Mouse (Mus musculus) cortical plate, adult 2 months (tissue): Measurements from ENCODE around the gene B3galnt1. TPM values are rescaled to one million over a fixed set of nuclear protein-coding genes. Genes with fewer than 3 reads are reported as not detected.

Source experiments
- H3K27ac ChIP-seq: fragments of 200-500 bp; 2 replicates; pipeline ENCODE4 v1.5.1; 2012; ENCODE audit warnings: low read length, control low read depth, inconsistent platforms; ENCODE audit not compliant: insufficient read depth
- H3K4me1 ChIP-seq: fragments of 200-500 bp; 2 replicates; pipeline ENCODE4 v1.6.1; 2011; ENCODE audit warnings: low read length; ENCODE audit not compliant: control insufficient read depth, insufficient read depth
- H3K4me3 ChIP-seq: fragments of 200-500 bp; 2 replicates; pipeline ENCODE4 v1.5.1; 2011; ENCODE audit warnings: mild to moderate bottlenecking, low read length, control low read depth; ENCODE audit not compliant: insufficient read depth
- CTCF ChIP-seq: fragments of 200-500 bp; IDR thresholded peaks from 2 replicates; pipeline ENCODE4 v1.5.1; 2011; ENCODE audit warnings: mild to moderate bottlenecking, control low read depth, low read length; ENCODE audit not compliant: insufficient read depth; ENCODE audit errors: extremely low read depth
- POLR2A ChIP-seq: fragments of 200-500 bp; IDR thresholded peaks from 2 replicates; pipeline ENCODE4 v1.6.1; 2011; ENCODE audit warnings: mild to moderate bottlenecking, low read length, control low read depth; ENCODE audit not compliant: insufficient read depth; ENCODE audit errors: extremely low read depth
- polyA plus RNA-seq: library from polyadenylated mRNA; depleted of rRNA; stranded (reverse); fragments of >200 nt; gene quantifications from 2 replicates; pipeline ENCODE4 v1.2.3, GENCODE M21; 2012; rRNA removed

Gene B3galnt1
- polyA plus RNA-seq, 1 experiment: 45.9 TPM

GRCm38 (mm10) chr3:69527384-69527783 lies 71.4 kb downstream of the B3galnt1 start:
- no peak overlapping the region for H3K27ac ChIP-seq
- TF ChIP-seq POLR2A (no peak), CTCF (no peak)
- no peak overlapping the region for H3K4me3 ChIP-seq
- H3K4me1 ChIP-seq: peaks cover 11% of the 10 kb centered on the region

- Histone ChIP-seq H3K4me1 (peaks cover 5% of the 10 kb centered on the region), H3K4me3 (no peak overlapping the region), H3K27ac (no peak overlapping the region)
- TF ChIP-seq POLR2A (no peak), CTCF (no peak)
Measured at GRCm38 (mm10) chr3:69525072-69525529, 73.7 kb downstream of the B3galnt1 start.

- peaks cover 8% of the 10 kb centered on the region for H3K4me1 ChIP-seq
- no peak for TF ChIP-seq CTCF
- TF ChIP-seq POLR2A: no peak
- H3K27ac ChIP-seq: no peak overlapping the region
- H3K4me3 ChIP-seq: no peak overlapping the region
Measured at GRCm38 (mm10) chr3:69524356-69525071, 74.2 kb downstream of the B3galnt1 start.

Other genes with a start within 250 kb of the B3galnt1 start
- 23.2 and 25.0 TPM in 2 replicates for gene Nmd3, start 123.0 kb upstream of the B3galnt1 start, polyA plus RNA-seq